Mouse (Mus musculus) left cerebral cortex, postnatal 14 days (tissue): ENCODE measurements around the gene Git2. TPM values are rescaled to one million over a fixed set of nuclear protein-coding genes. Genes with fewer than 3 reads are reported as not detected.

Experiments
- DNase-seq, 2 experiments: peaks; one replicate each; pipeline ENCODE4 v3.0.0; 2021 to 2022; ENCODE audit warnings: low spot score in 2 of 2, mixed read lengths in 1 of 2
- intact Hi-C: fragments of 180-260 bp; cut with DNase I; formaldehyde crosslinking; loops from one replicate; pipeline ENCODE4 v1.15.1; 2025
- total RNA-seq, 2 experiments: library from RNA; stranded (reverse); gene quantifications; 2 replicates each; pipeline ENCODE4 v1.2.3; 2021

Gene Git2
- total RNA-seq, 2 experiments from 2014 or later, result 41.4 to 47.8 TPM

DNA sequence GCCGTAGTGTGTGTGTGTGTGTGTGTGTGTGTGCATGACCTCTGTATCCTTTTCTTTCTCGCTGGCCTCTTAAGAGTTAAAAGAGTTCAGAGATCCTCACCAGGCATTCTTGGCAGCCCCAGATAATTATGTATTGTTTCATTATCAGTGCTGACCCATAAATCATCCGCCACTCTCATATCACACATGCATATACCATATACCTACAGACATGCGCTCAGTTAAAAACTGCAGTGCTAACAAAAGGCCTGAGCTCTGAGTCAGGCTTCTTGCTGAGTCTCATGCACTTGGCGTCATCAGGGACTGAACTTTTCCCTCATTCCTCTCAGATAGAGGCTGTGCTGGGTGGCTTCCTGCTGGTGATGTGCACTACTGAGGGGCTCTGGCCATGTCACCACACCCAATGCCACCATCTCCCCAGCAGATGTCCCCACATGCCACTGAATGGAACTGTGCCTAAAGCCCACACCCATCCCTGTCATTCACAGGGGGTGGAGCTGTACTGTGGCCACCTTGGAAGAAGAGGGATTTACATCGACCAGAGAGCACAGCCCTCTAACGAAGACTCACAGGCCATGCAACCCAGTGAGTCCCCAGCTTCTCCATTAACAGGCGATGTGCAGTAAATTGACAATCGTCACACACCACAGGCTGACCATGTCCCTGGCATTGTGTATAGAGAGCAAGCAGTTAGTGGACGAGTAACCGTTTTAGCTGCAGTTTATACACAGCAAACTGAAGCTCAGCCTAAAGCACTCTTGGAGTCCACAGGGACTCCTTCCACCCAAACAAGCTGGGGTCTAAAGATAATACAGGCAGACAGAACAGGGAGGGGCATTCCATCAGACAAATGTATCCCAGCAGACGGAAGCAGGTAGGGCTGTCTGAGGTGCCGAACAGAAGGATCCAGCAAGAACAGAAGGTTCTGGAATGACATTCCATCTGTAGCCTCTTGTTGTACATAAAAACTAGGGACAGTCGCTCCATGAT lies 72.6 kb downstream of the Git2 start:
- intact Hi-C loops, result no loop called here
- DNase-seq, result no peak

DNA sequence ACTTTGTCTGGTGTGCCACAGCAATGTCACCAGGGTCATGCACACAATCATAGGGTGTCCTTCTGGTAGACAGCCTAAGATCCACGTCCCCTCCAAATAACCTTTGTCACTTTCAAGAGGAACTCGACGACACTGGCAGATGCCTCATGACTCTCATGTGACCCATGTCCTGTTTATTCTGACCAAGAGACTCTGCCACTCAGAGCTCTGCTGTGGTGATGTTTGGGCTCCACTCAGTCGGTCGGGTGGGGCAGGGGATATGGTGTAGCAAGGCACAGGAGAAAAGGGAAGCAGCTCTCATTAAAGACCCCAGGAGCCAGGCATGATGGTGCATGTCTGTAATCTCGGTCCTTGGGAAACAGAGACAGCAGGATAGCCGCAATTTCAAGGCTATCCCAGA lies 76.3 kb downstream of the Git2 start:
- DNase-seq, result peak in 1 of 2 experiments; percentile 49

DNA sequence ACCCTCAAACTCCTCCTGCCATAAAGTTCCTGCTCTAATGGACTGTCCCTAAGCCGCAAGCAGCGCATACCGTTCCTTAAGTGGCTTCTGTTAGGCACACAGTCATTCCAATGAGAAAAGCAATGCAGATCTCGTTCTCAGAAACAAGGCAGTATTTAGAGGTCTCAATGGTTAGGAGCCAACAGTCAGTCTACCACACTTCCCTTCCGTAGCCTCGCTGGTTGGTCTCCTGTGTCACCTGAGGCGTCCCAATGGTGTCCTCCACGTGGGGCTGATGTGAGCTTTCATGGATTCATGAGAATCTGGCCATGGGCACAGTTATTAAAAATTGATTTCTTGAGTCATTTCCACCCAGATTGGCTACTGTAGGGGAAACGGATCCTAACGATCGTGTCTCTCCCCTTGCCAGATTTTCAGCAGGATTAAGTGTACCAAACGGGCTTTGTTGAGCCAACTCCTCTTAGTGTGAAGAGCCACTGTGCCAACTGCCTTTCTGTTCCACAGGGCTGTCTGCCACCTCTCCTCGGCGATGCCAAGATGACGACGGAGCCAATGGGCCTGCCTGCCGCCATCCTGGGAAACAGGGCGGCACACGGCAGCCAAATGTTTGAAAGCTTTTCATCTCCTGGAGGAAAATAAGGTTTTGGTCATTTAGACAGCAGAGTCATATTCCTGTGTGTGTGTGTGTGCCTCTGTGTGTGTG lies 77.1 kb downstream of the Git2 start:
- intact Hi-C loops, result loop anchor here (5.0 kb wide), 1 partner anchor 61 kb away; no protein-coding TSS in a partner anchor
- peak; percentile 74 to 82 for DNase-seq

More for the DNA sequence above, 76.3 kb downstream of the Git2 start:
- intact Hi-C loops, result loop anchor here (5.0 kb wide), 1 partner anchor 62 kb away; no protein-coding TSS in a partner anchor

DNA sequence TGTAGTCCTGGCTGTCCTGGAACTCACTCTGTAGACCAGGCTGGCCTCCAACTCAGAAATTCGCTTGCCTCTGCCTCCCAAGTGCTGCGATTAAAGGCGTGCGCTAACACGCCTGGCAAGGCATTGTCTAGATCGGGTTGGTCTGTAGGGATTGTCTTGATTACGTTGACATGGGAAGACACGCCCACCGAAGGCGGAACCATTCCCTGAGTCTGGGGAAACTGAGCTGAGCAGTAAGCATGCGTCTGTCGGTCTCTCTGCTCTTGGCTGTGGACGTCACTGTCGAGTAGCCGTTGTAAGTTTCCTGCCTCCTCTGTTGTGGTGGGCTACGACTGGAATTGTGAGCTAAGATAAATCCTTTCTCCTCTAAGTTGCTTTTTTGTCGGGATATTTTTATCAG lies 78.4 kb downstream of the Git2 start:
- no peak for DNase-seq
- intact Hi-C loops, result loop anchor here (5.0 kb wide), 1 partner anchor 60 kb away; no protein-coding TSS in a partner anchor

DNA sequence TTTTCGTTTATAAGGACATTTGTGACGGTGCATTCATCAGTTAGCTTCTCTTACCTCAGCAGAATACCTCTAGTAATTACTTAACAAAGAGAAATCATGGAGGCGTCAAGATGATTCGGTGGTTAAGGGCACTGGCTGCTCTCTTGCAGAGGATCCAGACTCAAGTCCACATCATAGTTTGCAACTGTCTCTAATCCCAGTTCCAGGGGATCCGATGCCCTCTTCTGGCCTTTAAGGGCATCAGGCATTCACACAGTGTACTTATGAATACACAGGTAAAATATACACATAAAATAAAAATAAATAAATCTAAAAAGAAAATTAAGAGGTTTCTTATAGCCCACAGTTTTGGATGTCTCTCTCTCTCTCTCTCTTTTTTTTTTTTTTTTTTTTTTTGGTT lies 79.5 kb downstream of the Git2 start:
- intact Hi-C loops, result loop anchor here (5.0 kb wide), 1 partner anchor 58 kb away; no protein-coding TSS in a partner anchor
- DNase-seq, result no peak

DNA sequence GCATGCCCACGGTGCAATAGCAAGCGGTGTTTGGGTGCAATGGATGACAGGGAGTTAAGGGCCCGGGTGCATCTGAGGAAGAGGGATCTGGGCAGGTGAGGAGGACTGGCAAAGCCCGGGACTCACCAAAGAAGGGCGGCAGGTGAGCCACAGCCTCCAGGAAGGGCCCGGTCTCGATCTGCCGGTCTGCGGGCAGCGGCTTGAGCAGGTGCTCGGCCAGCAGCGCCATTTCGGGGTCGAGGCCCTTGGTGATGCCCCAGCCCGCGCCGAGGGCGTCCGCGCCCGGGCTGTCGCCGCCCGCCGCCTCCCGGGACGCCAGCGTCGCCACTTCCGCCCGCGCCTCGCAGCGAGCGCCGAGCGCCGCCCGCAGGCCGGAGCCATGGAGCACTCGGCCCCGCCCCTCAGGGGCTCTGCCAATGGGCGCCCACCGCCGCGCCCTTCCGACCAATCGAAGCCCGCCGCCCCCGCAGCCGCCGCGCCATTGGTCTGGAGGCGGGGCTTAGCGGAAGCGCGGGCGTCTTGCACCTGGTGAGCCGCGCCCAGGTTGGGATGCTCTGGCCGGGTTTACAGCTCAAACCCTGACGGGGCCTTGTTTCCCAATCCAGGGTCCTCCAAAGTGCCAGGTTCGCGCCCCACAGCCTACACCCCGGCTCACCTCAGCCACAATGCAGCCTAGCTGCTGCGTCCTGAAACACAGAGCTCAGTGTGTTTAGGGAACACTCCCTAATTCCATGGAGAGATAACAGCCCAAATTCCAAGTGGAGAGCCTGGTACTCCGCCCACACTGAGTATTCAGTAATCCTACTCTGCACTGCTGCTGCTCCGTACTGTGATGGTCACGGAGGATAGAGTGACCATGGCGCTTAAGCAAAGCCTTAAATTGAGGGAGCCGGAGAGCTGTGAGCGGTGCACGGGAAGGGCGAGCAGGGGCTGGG lies 84.4 kb downstream of the Git2 start, which contains the start of gene Gltp:
Gene Gltp (minus strand): TSS at position 352 of the 935 bp plus-strand sequence.
- DNase-seq, result peak; percentile 95 to 96
- intact Hi-C loops, result no loop called here

DNA sequence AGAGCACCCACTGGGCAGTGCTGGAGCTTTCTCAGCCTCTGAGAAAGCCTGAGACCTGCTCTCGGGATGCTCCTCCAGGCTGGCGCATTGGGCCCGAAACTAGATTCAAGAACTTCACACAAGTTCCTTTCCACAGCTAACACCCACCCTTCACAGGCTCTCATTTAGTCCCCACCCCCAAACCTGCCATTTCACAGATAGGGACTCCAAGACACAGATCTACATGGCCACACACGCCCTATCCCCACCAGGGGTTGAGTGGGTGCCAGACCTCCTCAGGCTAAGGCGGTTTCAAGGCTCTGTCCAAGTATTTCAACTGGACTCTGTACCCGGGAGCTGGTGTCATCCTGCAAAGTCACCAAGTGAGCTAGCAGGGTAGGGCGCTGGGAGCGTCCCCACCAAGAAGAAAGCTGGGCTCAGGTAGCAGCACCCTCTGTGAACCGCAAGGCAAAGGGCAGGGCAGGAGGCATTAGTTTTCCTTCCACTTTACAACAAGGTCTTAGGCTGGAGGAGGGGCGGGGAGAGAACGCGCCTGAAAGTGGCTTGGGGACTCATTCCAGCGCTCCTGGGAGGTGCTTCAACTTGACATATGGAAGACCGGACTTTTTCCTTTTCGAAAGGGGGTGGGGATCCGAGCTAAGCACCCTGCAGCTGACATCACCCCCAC lies 85.5 kb downstream of the Git2 start:
- no peak for DNase-seq
- intact Hi-C loops, result no loop called here

DNA sequence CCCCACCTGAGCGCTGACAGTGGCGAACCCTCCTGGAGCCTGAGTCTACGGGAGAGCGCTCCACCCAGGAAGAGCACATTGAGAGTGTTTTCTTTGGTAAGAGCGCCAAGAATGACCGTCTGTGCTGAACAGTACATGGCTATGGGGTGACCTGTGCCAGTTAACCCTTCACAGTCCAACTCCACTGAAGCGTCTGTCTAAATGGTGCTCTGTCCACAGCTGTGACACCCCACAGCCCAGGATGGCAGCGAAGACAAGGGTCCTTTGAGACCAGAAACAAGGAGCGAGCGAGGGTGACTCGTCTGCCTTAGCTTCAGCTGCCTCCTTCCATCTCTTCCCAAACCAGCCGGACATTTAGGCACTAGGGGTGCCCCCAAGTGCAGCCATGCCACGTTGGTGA lies 86.6 kb downstream of the Git2 start:
- DNase-seq, result peak in 1 of 2 experiments; percentile 70
- intact Hi-C loops, result no loop called here

DNA sequence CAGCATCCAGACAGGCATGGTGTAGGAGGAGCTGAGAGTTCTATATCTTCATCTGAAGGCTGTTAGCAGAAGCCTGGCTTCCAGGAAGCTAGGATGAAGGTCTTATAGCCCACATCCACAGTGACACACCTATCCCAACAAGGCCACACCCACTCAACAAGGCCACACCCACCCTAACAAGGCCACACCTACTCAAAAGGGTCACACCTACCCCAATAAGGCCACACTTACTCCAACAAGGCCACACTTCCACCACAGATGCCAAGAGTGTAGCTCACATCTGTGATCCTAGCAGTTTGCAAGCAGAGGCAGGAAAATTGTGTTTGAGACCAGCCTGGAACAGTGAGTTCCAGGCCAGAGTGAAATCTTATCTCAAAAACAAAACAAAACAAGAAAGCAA lies 87.4 kb downstream of the Git2 start:
- no peak for DNase-seq
- intact Hi-C loops, result no loop called here

DNA sequence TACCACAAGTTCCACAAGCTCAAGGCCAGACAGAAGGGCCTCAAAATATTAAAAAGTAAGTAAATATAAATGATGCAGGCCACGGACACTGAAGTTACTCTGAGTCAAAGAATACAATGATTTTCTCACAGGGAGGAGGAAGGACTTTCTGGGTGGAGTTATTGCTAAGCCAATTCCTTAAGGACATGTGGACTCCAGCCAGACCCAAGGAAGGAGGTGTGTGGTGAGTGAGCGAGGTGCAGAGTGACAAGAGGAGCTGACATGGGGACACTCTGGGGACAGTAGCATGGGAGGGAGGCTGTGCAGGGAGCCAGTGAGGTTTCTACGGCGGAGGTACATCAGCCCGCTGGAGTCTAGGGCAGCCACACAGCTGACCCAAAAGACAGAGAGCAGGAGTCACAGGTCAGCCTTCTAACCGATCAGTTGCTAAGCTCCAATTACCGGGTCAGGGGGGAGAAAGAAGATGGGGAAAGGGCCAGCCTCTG lies 88.5 kb downstream of the Git2 start:
- intact Hi-C loops, result no loop called here
- DNase-seq, result no peak

DNA sequence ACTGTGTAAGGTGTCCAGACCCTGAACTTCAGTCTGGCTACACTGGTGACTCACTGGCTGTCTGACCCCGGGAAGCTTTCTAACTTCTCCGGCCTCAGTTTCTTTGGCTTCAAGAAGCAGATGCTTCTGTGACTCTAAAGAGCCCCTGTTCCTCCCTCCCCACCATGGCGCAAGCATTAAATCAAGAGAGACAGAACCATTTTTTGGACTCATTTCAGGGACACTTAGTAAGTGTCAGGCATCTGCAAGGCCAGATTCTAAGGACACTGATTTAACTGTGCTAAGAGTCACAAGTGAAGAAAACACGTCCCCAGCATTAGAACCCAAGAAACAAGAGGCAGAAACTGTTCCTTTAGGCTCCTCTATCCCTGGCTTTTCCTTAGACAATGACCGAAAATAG lies 89.3 kb downstream of the Git2 start:
- intact Hi-C loops, result no loop called here
- no peak for DNase-seq

DNA sequence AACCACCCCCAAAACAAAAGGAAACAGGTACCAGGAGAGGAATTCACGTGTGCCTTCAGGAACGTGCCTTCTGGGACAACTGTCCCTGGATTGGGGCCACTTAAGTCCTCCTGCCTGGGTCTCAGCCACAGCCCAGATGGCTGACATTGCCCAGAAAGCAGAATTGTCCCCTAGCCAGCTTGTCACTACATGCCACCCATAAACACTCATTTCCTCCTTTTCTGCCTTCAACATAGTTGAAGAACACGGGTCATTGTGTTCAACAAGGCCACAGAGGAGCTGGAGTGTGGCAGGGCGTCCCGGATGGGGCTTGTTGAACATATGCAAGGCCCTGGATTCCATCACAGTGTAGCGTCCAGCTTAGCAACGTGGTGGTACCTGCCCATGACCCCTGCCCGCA lies 93.6 kb downstream of the Git2 start:
- no peak for DNase-seq
- intact Hi-C loops, result no loop called here

DNA sequence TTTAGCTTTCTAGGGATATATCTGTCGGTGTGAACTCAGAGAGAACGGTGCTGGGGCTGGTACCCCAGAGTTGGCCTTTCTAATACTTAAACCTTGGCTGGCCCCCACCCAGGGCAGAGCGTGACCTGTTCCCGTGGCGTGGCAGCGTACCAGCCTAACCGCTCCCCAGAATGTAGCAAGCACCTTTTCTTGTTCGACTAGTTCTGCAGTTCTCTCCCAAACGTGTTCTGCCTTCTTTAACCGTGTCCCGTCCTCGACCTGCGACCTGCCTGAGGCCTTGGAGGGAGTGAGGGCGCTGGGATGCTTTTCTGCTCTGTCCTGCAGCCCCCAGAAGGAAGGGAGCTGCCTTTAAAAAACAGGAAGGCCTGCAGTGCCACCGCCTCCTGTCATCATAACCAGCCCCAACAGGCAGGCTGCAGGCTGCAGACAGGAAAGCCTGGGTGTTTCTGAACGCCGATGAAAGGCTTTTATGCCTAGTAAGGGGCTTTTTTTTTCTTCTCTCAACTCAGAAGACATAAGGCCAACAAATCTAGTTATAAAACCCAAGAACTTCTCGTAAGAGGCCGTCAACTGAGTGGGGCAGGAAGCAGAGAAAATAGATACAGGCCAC lies 94.5 kb downstream of the Git2 start:
- intact Hi-C loops, result no loop called here

DNA sequence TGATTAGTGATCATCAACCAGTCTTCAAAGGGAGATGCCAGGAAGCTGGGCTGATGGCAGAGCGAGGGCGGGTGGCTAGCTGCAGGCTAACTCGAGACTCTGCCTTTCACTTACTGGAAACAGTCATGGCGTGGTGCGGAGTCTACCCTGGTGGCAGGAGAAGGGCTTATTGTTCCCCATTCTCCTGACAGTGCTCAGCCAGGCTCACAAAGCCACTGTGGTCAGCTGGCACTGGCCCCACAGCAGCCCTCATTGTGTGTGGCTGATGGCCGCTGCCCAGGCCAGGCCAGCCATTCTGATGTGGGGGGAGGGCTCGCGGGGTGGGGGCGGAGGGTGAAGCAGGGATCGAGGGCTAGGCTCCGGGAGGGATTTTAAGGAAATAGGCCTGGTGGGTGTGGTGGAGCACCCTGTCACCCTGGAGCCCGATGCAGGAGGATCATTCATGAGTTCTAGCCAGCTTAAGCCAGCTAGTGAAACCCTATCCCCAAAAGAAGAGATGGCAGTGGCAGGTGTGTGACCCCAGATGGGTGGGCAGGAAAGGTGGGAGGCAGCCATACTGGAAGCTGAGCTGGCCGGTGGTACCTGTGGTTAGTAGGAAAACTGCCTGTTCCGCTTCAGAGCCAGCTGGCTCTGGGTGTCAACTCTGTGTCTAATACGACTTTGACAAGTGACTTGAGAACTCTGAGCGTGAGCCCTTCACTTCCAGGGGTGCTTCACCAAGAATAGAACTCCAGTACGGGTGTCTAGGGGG lies 95.3 kb downstream of the Git2 start:
- no peak for DNase-seq
- intact Hi-C loops, result no loop called here

More for the DNA sequence above, 94.5 kb downstream of the Git2 start:
- DNase-seq, result no peak
